Mouse (Mus musculus): Measurements from ENCODE around the gene Mmab.

Gene Mmab

DNA sequence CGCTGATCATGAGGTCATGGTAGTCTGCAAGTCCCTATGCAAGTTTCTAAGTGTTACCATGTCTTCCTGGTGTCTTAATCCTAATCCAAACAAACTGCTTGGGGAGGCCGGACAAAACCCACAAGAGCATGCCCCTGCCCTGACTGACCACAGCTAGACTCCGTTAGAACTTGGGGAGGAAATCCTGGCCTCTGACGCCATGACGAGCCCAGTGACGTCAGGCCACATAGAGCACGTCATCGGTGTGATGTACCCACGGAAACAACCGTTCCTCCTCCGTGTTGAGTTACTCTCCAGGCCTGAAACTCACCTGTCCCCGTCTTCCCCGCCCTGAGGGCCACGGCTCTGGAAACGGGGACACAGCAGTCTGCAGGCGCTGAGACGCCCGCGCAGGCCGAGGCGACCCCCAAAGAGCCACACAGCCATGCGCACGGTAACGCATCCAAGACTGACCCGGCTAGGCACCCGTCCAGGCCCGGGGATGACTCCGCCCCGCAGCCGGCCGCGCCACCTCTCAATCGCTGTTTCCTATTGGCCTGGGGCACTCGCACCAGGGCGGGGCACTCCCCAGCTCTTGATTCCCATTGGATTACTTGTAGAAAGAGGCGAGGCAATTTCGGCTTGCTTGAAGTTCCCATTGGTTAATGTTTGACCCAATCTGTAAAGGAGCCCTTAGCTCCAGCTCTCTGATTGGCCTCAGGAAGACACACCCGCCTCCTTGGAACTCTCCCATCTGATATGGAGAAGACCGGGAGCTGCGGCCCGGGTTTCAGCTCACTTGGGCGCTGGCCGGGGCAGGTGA, at the start of gene Mmab, which contains the start of gene Mvk:
TSS of gene Mmab (minus strand) at position 495 of the 802 bp plus-strand sequence.
TSS of gene Mvk (plus strand) at position 704 of the 802 bp plus-strand sequence.
- ATAC-seq (ENCODE audit: low TSS enrichment): peak; percentile 100

DNA sequence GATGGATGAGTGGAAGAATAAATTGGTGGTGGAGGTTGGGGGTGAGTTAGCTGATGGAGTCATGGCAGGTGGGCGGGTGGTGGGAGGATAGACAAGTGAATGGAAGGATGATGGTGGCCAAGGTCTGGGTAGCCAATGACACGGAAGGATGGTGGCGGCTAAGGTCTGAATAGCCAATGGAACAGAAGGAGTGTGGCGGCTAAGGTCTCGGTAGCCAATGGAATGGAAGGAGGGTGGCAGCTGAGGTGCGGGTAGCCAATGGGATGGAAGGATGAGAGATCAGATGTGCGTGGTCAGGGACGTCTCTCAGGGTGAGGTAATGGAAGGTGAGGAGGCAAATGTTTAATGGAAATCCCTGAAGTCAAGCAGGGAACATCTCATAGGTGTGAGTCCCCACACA, 46.4 kb upstream of the Mmab start:
- ATAC-seq (ENCODE audit: low TSS enrichment): no peak

DNA sequence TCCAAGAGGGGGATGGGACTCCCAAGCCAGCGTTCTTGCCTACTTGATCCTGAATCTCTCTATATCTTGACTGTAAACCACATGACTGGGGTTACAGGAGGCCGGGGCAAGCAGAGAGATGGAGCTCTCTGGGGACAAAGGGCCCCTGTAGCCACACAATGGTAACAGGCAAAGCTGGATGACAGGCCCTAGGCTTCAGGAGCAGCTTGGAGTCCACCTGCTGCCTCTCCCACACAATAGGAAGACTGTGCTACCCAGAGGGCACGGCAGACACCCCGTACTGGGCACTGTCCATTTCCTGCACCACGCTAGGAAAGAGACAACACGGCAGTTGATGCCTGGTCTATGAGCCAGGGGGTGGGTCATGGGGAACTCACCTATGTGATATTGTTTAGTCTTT, 45.7 kb upstream of the Mmab start:
- ATAC-seq (ENCODE audit: low TSS enrichment): 0 out of 2 replicates have a peak, but pooled peaks have one; percentile 31

DNA sequence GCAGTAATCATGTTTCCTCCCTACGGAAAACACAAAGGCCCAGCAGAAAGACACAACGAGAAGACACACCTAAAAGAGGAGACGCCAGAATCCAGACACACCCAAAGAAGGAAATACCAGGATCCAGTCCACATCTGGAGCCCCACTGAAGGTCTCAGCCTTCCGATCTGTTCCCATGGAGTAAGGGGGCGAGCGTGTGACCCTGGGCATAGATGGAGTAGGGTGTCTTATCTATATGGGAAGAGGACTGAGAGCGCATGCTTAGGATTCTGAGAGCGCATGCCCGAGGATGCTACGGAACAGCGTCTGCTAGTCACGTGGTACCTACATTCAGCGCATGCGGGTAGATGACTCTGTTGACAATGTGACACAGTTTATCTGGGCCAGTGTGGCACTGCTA, 41.8 kb upstream of the Mmab start:
- ATAC-seq (ENCODE audit: low TSS enrichment): no peak

DNA sequence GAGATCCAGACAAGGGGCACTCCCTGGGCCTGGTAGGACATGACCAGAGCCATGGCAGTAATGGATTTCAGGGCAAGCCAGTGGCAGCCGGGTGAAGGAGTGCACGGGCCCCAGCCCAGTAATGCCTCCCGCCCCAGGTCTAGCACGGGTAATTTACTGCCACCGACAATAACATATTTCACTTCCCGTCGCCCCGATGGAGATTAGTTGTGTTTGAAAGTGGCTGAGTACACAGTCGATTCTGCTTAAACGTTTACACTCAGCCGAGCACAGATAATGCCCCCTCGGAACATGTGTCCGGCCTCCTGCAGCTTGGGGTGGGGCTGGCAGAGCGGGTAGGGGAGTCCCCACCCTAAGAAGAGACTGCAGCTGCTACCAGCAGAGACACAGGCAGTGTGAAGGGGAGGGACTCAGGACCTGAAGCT, 38.7 kb upstream of the Mmab start:
- ATAC-seq (ENCODE audit: low TSS enrichment): no peak

DNA sequence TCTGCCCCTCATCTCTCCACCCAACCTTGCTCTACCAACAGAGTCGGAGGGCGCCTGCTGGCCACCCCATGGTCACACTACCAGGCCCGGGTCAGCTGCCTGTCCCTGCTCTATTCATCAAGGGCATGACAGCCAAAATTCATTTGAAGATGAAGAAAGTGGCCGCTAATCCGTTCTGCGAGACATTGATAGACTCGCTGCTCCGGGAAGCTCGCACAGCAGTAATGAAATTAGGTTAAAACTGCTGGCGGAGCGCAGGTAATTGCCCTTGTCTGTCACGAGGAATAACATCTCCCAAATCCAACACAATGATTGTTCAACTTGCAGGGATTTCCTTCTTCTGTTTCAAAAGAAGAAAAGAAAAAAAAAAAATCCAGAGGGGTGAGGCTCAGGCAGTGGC, 34.4 kb upstream of the Mmab start:
- ATAC-seq (ENCODE audit: low TSS enrichment): no peak

DNA sequence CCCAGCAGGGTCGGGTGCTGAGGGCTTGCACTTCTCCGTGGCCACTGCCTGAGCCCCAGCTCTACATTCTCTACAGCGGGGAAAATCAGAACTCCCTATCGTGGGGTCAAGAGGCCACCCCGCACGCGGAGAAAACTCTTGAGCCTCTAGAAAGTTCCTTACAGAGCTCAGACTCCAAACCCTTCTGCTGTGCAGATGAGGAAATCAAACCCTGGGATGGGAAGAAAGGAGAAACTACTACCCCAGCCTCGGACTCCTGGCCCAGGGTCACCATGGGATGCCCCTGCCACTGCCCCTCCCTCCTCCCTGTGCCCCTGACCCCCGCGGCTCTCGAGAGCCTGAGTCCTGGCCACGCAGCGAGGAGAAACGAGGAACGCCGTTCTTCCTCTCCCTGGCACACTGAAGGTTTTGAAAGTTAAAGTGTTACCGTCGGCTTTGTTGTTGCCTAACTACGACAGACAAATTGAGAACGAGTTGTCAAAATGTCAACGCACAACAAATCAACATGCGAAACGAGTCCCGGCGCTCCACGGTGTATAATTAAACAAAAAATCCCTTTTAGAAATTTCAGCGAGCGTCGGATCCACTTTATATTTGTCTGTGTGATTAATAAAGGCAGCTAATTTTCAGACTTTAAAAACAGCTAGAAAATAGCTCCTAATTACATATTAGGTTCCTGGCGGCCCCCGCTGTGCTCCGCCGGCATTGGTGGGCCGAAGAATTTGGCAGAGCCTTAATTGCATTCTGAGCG, 31.1 kb upstream of the Mmab start:
- ATAC-seq (ENCODE audit: low TSS enrichment): no peak

DNA sequence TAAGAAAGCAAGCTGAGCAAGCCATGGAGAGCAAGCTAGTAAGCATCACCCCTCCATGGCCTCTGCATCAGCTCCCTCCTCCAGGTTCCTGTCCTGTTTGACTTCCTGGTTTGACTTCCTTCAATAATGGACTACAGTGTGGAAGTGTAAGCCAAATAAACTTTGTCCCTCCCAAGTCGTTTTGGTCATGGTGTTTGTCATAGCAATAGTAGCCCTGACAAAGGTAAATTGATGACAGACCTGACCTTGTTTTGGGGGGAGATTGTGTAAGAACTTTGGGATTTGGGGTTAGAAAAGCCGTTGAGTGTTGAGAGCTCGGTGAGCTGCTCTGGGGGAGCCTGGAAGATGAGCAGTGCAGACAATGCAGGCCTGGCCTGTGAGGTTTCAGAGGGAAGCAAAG, 26.5 kb upstream of the Mmab start:
- no peak for ATAC-seq (ENCODE audit: low TSS enrichment)

DNA sequence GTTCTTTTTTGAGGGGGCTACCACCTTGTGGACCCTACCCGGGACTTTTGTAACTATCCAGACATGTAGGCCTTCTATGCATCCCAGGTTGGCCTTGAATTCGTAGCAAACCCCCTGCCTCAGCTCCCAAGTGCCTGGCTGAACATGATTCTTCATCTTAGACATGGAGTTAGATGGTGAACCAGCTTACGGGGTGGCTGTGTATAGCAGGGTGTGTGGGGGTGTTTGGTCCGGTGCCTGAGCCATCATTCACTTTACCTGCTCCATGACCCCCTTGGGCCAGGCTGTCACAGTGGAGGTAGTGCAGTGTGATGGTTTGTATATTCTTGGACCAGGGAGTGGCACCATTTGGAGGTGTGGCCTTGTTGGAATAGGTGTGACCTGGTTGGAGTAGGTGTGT, 24.1 kb upstream of the Mmab start:
- no peak for ATAC-seq (ENCODE audit: low TSS enrichment)

DNA sequence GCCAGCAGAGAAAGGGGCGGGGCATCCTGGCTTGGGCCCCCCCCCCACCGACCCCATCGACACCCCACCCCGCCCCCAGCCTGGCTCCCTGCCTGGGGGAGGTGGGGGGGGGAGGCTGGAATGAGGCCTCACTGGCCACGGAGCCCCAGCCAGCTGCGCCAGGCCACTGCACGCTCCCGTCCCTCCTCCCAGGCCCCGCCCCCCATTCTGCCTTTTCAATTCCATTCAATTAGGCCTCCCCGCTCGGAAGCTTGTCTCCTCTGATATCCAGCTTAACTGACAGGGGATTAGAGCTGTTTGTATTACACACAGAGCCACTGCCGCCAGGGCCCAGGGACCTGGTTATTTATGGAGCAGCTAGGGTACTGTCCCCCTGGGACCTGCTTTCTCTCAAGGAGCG, 23.6 kb upstream of the Mmab start:
- peak; percentile 38; the same call in 1 of the 2 replicates for ATAC-seq (ENCODE audit: low TSS enrichment)

DNA sequence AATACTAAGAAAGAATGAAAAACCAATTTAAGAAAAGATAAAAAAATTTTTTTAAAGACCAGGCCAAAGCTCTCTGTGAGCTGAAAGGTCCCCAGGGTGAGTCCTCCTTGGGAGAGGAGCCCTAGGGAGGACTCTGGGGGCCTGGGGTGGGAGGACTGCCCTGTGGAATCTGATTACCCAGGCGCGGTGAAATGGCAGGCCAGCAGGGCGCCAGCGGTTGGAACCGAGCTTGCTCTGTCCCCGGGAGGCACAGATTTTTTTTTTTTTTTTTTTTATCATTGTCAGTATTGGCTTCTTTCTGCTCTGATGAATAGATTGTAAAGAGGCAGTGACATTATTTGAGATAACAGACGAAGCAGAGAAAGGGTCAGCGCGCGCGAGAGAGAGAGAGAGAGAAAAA, 23.2 kb upstream of the Mmab start:
- ATAC-seq (ENCODE audit: low TSS enrichment): no peak

DNA sequence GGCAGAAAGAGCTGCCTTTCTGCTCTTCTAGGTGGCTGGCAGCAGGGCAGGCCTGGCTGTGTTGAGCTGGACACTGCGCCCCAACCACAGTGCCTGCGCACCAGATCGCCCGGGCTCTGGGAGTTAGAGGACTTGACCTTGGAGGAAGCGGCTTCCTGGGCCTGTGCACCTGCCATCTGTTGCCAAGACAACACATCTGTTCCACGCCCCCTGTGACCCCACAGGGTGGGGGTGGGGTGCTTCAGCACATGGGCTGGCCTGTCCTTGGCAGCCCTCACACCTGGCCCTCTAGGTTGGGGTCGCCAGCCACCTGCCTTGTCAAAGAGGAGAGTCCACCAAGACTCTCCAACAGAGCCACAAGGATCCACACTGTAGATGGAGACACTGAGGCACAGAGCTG, 21.8 kb upstream of the Mmab start:
- no peak for ATAC-seq (ENCODE audit: low TSS enrichment)

DNA sequence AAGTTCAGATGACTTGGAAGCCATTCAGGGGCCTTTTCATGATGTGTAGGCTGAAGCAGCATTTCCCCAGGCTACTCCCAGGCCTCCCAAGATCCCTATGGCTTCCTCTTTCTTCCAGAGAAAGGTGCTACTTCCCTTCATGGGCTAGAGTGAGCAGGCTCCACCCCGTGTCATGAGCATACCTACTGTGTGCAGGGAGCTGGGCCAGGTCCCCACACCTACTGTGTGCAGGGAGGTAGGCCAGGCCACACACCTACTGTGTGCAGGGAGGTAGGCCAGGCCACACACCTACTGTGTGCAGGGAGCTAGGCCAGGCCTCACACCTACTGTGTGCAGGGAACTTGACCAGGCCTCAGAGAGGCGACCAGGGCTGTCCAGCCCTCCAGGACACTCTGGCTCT, 20.7 kb upstream of the Mmab start:
- no peak for ATAC-seq (ENCODE audit: low TSS enrichment)

DNA sequence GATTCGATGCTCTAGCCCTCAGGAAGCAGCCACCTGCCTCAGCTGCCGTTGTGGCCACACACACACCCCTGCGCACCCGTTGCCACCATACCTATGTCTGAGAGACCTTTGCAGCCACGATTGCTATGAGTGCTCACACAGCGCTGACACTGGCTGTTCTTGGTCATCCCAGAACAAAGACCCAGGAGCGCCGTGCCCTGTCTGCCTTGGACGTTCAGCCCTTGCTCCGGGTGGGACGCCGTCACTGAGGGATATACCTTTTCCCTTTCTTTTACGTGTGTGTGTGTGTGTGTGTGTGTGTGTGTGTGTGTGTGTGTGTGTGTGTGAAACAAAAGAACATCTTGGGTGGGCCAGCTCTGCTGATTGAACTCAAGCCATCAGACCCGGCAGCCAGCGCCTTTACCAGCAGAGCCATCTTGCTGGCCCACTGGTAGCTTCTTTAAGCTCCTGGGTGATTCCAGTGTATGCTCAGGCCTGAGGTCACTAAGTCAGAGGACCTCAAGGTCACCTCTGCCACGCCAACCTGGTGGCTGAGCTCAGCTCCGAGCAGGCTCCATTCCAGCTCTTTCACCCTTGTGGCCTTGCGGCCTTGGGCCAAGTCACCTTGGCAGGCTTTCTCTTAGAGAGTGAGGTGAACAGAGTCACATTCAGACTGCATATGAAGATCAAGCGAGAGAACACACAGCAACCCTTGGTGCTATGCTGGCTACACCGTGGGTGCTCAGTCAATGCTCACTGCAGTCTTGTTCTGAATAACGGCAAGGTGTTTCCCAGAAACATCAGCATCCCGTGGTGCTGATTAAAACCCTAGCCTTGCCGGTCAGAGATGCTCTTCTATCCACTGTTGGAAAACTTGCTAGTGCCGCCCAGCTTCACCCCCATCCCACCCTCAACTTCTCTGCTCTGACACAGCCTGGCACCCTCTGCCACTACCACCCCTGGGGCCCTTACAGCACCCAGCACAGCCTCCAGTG, 18.5 kb upstream of the Mmab start:
- no peak for ATAC-seq (ENCODE audit: low TSS enrichment)

DNA sequence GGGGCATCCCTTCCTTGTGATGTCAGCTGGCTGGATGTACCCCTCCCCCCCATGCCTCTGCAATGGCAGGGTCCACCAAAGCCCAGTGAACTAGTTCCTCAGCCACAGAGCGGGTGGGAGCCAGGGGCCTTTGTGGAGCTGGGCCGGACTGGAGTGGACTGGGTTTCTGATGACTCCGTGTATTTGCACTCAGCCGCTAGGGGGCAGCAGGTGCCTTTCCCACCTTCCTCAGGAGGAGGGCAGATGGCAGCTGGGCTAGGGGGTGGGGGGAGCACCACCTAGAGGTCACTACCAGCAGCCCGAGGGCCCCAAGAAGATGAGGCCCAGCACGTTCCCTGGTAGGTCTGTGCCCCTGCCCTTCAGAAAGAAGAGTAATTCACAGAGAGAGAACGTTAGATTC, 17.4 kb upstream of the Mmab start:
- ATAC-seq (ENCODE audit: low TSS enrichment): peak; percentile 91

DNA sequence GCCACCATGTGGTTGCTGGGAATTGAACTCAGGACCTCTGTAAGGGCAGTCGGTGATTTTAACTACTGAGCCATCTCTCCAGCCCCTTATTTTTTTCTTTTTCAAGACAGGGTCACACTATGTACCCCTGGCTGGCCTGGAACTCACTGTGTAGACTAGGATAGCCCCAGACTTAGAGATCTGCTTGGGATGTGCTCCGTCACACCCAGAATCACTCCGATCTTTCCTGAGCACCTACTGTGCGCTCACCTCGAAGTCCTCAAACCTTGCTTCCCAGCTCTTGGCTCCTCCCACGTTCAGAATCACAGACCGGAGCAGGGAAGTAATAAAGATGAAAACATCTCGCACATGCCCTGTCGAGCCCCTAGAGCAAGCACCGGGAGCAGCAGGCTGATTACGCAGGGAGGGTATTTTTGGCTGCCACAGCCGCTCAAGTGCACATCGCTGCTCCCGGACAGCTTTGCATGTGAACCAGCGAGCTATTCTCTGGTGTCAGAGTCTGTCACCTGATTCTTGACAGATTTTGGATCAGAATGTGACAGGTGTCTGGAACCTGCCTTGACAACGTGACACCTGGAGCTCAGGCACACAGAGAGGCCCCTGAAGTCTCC, 13.2 kb upstream of the Mmab start:
- no peak for ATAC-seq (ENCODE audit: low TSS enrichment)

DNA sequence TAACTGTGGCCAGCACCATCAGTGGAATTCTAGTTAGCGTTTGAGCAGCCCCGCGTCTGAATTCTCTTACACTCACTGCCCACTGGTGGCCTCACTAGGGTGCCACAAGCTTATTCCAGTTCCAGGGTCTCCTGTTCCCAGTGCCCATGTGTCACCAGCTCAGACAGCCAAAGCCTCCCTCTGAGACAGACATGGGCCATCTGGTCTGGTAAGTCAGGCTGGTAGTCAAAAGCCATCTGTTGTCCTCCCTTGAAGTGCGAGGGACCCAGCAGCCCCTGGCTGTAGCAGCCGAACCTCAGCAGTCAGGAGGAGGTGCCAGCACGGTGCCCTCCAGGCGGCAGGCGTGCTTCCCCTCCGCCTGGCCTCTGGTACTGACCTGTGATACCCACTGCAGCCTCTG, 12.4 kb upstream of the Mmab start:
- no peak for ATAC-seq (ENCODE audit: low TSS enrichment)

DNA sequence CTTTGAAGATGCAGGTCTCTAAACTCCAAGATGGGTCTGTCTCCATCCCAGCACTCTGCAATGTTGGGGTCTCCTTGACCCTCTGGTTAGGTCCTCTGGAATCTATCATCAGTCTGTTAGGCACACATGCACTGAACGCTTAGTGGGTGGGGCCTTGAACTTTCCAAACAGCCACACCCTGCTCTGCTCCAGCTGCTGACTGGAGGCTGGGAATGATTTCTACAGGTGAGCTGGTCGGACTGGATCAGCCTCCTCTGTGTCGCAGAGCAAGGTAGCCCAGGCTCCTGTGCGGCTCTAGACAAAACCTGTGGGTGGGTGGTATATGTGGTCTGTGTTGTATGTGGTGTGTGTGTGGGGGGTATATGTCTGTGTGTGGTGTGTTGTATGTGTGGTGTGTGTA, 5.2 kb upstream of the Mmab start:
- ATAC-seq (ENCODE audit: low TSS enrichment): no peak

DNA sequence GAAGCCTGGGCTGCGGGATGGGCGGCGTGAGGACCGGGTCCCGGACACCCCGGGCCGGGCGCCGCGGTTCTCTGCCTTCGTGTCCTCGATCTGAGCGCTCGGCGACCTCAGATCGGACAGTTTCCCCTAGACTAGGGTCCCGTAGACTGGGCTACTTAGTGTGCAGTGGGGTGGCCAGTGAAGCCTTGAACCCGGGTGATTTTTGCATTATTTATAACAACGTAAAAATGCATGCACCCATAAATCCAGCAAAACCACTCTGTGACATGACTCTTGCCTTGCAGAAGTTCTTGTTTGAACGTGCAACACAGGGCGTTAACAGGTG, 470 bp upstream of the Mmab start:
- no peak for ATAC-seq (ENCODE audit: low TSS enrichment)

DNA sequence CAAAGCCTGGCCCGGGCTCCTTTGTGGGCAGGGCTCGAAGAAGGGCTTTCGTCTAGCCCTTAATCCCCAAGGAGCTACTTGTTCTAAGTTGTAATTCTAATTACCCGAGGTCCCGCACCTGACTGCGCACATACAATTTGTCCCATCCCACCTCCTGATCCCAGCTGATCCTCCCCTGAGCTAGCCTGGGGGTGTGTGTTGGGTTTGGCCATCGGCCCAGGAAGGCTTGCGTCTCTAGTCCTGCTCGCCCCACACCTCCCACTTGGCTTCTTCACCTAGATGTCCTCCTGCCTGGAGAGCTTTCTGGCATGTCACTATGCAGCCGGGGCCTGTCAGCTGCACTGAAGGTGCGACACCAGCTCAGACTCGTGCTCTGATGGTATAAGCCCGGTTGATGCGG, 8.3 kb downstream of the Mmab start:
- ATAC-seq (ENCODE audit: low TSS enrichment): no peak

DNA sequence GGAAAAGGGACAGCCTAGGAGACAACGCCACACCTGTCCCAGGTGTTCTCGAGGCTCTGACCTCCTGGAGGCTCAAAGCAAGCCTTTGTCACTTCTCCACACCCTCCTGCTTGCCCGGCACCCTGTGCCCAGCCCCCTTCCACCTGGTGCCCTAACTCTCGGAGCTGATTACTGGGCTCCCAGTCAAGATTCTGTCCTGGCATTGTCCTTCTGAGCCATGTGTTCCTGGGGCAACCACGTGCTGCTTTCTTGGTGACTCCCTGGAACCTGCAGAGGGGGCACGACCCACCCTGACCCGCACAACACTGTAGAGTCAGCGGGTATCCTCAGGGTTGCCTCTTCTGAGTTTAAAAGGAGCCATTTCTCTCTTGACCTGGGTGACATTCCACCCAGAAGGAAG, 9.5 kb downstream of the Mmab start:
- ATAC-seq (ENCODE audit: low TSS enrichment): no peak

DNA sequence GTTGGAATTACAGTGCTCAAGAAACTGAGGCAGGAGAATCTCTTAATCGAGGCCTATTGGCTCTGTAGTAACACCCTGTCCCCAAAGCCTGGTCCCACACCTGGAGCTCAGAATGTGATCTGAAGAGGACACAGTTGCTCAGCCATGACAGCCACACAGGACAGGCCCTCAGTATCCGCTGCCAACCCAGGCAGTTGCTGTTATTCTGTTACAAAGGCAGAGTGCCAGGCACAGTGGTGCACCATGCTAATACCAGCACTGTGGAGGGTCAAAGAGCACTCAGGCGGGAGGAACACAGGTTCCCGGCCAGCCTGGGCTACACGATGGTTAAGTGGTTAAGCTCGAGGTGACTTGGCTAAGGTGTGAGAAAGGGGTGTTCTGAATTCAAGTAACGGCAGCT, 14.1 kb downstream of the Mmab start:
- no peak for ATAC-seq (ENCODE audit: low TSS enrichment)
